Mouse (Mus musculus): ENCODE measurements at regions not wholly inside any gene's neighbourhood (a gene's known extent, or its start where the extent isn't known, plus 50 kb on each side); places are given as distances from the start of the nearest gene placed in this dataset.

DNA sequence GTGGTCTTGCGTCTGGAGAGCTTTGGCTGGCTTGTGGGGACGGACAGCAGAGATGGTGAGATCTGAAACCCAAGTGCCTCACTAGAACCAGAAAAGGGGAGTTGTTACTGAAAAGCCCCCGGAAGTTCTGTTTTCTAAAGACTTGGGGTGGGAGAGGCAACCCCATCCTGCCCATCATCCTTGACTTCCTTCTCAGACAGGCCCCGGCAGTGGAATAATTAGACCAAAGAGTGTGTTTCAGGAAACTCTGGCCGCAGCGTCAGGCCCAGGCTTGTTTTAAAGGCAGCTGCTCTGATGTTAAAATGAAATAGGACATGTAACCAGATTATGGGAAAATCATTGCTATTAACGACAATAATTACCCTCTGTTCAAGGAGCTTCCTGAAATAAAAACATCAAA, 172.9 kb downstream of the Gm12728 start:
- in situ Hi-C loops (cut with MboI, MseI) = no loop called here

DNA sequence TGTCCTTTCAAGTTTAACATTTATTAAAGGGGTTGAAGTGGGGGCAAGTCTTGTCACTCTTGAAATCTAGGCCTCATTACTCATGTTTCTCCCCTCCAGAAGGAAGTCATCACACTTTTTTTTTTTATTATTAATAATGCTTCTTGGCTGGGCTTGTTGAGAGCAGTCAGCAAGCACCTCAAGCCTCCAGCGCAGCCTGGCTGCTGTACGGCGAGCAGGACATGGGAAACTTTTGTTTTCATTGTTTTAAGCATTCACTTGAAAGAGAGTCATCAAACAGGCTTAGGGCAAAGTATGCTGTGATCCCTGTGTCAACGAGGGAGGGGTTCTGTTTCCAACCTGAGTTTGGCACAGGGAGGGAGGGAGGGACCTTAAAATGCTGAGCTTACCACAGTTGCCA, 178.7 kb downstream of the Gm12728 start:
- in situ Hi-C loops (cut with MboI, MseI) = no loop called here

DNA sequence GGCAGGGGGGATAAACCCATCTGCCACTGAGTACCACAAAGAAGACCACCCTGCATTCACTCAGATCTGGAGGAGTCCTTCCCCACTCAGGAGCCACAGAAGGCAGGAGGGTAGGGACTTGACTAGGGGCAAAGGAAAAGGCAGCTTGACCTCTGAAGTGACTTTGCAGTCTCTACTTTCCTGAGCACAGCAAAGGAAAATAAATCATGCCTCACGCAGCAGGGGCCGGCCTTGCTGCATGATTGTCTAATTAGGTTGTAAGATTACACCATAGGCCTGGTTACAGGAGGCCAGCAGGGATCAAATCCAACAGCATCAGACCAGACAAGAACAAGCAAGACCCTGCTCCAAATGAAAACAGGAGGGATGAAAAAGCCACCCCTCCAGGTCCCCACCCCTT, 180.0 kb downstream of the Gm12728 start:
- in situ Hi-C loops (cut with MboI, MseI) = no loop called here

DNA sequence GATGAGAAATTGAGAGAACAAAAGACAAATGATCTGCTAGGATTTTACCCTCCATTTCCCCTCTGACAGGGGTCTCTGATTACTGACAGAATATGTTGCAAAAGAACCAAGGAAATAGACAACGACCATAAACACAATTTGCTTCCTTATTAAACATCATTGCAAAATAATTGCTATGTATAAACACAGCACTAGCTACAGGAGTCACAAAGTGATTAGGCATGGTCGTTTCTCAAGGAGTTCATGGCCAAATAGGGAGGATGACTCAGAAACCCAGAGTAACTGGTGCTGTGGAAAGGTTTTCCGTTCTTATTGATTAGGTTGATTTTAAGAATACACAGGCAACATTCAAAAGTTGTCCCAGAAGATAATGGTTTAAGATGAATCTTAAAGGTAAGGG, 180.4 kb downstream of the Gm12728 start:
- in situ Hi-C loops (cut with MboI, MseI) = no loop called here

DNA sequence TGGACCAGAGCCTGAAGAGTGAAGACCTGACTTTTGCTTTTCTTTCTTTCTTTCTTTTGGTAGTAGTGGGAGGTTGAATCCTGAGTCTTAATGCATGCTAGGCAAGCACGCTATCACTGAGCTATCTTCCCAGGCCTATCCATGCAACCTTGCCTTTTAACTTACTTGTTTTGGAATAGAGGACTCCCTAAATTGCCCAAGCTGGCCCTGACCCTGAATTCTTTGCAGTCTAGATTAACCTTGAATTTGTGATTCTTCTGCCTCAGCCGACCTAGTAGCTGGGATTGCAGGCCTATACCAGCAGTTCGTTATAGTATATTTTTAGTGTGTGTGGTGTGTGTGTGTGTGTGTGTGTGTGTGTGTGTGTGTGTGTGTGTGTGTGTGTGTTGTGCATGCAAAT, 183.1 kb downstream of the Gm12728 start:
- in situ Hi-C loops (cut with MboI, MseI) = no loop called here

DNA sequence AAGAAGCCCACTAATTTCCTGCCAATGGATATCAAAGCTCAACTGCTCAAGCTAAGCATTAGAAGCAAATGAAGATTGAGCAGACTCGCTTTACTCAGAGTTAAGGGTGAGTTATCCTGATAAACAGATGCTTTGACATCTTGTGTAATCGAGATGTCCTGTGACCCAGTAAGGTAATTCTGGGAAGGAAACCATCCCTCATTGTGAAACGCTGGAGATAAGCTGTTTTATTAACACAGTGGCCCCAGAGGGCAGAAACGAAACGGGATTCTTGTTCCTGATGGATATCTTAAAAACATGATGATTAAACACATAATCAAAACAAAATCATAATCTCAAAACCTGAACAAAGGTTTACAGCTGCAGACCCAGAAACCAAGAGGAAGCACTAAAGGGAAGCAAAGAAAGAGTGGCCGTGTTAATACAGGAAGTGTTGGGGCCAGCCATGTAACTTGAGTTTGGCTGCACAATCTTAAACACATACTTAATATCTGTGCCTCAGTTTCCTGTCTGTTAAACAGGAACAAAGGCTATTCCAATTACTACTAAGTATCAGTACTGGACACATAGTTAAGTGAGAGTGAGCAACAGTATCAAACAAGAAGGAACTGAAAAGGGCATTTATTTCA, 184.2 kb downstream of the Gm12728 start:
- in situ Hi-C loops (cut with MboI, MseI) = no loop called here

DNA sequence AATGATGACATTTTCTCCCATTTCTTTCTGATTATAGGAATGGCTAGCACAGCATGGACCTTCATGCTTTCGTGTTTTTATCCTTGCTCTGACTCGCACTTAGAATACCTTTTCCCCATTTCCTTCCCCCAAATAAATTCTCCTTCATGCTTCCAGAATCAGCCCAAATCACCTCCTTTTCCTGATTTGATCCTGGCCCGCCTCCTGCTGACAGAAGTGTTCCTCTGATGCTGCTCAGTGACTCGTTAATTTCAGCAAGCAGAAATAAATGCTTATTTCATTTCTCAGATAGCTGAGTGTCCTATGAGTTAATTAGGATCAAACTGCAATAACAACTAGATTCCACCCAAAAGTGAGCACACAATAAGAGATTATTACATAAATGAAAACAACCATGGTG, 185.3 kb downstream of the Gm12728 start:
- in situ Hi-C loops (cut with MboI, MseI) = no loop called here

DNA sequence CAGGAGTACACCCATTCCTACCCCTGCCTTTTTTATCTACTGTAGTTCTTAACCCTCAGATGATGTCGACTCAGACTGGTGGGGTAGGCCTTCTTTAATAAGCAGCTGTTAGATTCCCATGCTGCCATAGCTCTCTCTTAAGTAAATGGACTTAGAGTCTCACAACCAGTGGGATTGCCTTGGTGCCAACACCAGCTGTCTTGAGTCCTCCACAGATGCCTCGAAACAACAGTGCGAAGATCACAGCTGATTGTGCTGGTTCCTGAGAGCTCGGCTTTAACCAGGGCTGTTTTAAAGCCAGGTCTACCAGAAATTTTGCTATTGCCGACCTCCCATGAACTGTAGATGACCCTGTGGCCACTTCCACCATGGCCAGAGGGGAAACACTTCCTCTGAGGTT, 189.4 kb downstream of the Gm12728 start:
- in situ Hi-C loops (cut with MboI, MseI) = no loop called here

DNA sequence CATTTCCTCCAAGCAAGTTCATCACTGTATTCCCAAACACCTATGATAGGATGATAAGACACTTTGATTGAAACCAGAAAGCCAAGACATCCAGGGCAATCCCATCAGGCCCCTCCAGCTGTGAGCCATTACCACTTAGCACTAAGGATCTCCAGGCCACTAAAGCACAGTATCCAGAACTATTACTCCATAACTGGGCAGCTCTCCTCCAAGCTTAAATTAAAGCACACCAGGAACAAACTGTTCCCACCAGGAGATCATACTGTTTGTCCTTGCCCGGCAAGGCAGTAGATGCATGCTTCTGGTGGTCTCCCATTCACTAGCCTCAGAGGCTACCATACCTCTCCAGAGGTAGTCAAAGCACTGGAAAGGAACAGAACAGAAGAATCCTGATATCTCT, 193.3 kb downstream of the Gm12728 start:
- in situ Hi-C loops (cut with MboI, MseI) = no loop called here

DNA sequence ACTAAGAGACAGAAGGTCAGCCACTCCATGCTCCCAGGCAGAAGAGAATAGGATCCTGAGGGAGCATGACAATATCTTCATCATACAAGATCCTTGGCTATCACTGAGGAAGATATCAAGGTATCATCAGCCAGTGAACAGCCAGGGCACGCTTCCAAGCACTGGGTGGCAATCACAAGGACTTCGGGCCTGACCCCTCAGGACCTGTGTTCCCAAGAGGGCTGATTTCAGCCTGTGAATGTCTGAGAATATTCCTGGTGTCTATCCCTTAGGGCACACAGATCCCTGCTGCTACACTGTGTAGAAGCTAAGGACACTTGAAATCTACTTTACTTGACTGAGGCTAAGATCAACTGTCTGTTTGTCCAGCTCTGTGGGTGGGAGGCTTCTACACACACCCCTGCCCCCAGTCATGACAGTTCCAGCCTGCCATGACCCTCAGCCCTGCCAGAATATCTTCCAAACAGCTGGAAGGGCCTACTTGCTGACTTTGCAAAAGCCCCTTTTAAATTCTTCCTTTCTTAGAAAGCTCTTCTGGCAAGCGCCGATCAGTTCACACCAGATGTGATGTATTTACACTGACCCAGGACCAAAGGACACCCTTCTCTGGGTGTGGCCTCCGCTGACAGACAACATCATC, 198.4 kb downstream of the Gm12728 start:
- in situ Hi-C loops (cut with MboI, MseI) = no loop called here

DNA sequence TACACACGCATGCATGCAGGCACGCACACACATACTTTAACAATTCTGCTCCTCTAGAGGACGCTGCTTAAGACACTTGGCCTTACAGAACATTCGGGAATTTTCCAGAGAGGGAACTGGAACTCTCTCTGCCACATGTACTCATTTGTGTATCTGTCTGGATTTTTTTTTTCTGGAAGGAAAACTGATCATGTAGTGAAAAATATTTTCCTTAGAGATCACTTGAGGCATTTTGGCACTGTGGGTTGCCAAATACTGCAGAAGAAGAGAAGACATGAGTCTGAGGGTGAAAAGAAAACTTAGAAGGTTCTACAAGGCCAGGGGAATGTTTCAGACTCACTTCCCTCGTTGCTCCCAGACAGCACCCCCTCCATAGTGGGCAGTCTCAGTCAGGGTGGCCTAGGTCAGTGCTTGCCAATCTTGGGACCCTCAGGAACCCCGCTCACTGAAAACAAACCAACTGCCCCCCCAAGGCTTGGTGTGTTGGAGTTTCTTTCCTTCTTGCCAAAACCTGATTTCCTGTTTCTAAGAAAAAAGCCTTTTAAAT, 203.0 kb downstream of the Gm12728 start:
- in situ Hi-C loops (cut with MboI, MseI) = no loop called here

DNA sequence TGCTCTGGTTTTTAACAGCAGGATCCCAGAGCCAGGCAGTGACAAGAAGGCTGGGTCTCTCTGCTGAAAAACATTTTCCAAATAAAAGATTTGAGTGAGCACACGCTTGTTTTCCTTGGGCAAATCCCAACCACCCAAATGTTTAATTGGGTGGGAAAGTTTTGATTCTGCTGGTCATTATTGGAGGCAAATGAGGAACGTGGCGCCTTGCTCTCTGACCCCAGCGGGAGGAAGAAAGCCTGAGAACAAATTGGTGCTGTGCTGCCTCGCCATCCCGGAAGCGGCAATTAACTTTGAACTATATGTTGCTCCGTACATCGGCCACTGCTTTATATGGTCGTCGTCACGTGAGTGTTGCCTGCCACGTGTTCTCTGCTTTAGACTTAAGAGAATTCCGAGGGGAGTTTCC, 204.7 kb downstream of the Gm12728 start:
- in situ Hi-C loops (cut with MboI, MseI) = no loop called here

DNA sequence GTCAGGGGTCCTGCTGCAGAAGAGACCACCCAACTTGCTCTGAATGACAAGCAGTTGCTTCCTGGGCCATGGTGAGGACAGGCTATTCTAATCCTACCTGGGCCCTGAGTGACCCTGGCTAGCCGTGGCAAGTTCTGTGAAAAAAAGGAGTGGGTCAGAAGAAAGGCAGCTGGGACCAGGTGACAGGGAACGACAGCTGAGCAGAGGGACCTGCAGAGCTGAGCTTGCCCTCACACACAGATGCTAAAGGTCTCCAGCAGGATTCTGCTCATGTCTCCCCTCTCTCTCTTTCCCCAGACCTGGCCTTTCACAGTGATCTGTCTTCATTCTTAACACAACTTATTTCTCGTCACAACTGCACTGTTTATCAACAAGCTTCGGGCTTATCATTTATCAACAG, 206.4 kb downstream of the Gm12728 start:
- in situ Hi-C loops (cut with MboI, MseI) = no loop called here

DNA sequence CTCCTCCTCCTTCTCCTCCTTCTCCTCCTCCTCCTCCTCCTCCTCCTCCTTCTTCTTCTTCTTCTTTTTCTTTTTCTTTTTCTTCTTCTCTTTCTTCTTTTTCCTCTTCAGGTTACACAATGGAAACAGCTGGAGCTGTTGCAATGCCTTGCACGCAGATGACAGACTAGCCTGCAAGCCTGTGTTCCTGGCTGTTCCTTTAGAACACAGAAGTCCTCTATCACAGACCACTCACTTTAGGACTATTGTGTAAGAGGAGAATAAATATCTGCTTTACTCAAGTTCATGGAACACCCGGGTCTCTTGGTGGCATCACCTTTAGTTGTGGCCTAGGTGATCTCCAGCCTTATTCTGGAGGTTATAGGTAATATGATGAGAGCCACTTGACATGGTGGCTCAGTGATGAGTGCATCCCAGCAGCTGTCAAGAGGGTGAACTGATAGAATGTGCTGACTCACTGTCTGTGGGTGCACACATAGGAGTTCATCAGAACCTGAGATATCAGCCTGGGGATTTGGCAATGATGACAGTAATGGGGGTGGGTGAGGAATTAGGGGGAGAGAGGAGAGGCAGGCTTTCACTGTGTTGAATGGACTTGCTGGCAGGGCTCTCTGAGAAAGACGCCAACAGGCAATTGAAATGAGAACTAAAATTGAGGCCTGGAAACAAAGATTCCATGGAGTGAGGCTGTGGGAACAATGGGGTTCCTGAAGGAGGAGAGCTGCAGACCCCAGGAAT, 207.4 kb downstream of the Gm12728 start:
- in situ Hi-C loops (cut with MboI, MseI) = no loop called here

DNA sequence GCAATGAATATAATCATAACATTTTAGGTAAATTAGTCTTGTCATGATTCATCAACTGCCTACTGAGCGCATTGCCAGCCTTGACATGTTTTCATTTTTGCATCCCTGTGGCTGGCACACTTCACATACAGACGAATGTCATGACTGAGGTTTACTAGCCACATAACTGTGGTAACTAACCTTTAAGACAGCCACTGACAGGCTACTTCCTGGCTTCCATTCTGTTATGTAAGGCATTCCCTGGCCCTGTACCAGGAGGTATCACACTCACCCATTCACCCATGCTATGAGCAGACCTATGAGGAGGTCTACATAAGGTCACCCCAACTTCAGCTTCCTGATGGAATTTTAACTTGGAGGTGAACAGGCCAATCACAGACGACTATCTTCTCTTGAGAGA, 212.8 kb downstream of the Gm12728 start:
- in situ Hi-C loops (cut with MboI, MseI) = no loop called here

DNA sequence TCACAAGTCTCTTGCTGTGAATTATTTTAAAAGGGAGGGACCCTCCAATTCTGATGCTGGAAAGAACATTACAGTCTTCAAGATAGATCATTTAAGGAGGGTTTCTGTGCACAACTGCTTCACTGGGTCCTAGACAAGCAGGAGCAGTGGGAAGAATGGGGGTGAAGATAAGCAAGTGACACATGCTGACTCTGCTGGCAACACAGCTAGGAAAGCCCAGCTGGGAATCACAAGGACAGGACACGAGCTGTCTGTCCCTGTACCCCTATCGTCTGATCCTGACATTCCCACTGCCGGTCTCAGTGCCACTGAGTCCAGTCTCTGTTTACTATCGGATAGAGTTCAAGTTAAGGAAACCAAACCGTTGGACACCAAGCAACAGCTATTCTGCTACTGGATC, 216.3 kb downstream of the Gm12728 start:
- in situ Hi-C loops (cut with MboI, MseI) = no loop called here

DNA sequence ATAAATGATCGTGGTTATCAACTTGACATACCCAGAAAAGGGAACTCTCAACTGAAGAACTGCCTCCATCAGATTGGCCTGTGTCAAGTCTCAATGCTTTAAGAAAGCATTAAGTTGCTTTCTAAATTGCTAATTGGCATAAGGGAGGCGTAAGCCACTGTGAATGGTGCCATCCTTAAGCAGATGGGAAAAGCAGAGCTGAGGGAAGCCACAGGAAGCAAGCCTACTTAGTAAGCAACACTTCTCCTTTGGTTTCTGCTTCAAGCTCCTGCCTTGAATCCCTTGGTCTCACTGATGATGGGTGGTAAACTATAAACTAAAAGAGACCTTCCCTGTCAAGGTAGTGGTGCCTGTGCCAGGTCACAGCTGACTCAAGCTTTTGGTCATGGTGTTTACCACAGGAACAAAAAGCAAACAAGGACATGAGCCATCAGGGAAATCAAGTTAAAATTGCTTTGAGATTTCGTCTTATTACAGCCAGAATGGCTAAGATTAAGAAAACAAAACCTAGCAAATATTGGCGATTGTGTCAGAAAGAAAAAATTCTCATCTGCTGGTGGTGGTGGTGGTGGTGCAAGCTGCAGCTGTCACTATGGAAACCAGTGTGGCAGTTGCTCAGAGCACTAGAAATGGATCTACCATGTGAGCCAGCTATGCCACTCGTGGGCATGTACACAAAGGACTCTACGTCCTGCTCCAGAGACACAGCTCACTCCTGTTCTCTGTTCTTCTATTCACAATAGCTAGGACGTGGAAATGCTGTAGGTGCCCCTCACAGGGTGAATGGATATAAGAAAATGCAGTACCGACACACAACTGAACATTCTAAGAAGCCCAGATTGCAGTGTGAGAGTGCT, 217.9 kb downstream of the Gm12728 start:
- in situ Hi-C loops (cut with MboI, MseI) = no loop called here

DNA sequence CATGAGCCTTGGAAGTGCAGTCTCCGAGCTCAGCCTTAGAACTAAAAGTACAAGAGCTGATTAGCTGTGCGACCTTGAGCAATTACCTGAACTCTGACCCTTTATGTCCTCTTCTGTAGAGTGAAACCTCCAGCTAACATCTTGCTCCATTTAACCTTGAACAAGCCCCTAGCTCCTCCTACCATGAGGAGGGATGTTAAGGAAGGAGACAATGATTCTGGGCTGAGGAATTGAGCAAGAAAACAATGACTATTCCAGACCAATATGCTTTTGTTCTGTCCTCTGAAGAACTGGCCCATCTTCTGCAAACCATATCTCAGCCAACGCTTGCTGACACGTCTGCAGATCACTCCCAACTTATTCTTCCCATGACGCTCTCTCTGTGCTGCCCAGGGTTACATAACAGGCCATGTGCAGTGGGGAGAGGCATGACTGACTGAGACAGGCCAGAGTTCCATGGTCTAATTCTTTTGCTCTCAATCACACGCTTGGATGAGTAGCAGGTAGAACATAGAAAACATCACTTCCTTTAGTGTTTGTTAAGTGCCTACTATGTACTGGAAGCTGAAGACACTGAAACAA, 227.5 kb downstream of the Gm12728 start:
- in situ Hi-C loops (cut with MboI, MseI) = no loop called here

DNA sequence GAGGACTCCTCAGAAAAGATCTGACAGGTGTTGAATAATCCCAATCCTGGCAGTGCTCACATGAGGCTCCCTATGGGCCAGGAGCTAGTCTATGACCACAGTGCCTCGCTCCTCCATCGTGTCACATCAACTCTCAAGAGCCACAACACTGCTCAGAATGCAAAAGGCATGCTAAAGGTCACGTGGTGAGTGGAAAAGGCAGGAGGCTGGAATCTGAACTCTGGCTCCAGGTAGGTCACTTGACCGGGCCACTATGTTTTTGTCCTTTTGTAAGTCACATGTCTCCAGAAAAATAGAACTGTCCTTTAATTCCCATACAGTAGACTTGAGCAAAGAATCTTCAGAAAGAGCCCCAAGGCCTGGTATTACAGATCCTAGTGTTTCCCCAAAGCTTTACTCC, 229.3 kb downstream of the Gm12728 start:
- in situ Hi-C loops (cut with MboI, MseI) = no loop called here

DNA sequence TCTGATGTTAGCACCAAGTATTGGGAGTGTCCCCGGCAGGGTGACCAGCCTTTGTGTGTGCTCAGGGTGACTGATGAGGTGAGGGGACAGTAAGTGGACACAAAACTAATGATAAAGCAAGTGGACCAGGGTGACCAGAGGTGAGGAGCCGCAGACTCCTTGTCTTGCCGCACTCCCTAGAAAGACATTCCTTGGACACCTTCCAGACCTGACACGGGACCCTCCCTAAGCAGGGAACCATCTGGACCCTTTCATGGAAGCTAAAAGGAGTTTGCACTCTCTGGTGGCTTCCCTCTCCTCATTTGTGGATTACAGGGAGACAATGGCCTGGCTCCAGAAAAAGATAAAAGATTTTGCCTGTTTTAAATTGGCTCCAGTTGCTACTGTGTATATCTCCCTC, 230.7 kb downstream of the Gm12728 start:
- in situ Hi-C loops (cut with MboI, MseI) = loop anchor here (10.0 kb wide), 1 partner anchor 674 kb away; no protein-coding TSS in a partner anchor

DNA sequence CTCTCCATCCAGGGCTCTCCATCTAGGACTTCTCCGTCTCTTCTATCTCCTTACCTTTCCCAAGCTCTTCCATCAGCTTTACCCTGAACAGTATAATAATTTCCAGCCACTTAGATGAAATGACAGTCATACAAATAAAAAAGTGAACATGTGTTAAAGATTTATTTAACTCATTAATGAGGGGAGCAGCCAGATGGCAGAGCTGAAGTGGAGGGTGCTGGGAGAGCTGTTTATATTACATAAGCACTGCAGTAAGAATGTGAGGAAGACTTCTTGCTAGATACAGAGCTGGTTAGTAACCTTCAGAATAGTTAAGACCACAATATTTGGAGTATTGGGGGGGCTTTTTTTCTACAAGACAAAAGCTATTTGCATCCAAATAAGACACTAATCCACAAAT, 234.9 kb downstream of the Gm12728 start:
- in situ Hi-C loops (cut with MboI, MseI) = loop anchor here (10.0 kb wide), 1 partner anchor 670 kb away; no protein-coding TSS in a partner anchor
